Mouse (Mus musculus) induced T-regulatory cell, adult 2 months (primary cell): Measurements from ENCODE around the gene Gpr62.
A peak's percentile ranks its signal among the peaks of the same experiment; 100 is the strongest.
"Not testable (repeated sequence)": the region's sequence is repeated elsewhere in the genome, so short reads cannot be mapped to it uniquely, and the experiment has no call there.

Experiments
- DNase-seq: peaks from one replicate; pipeline ENCODE4 v3.0.0-alpha.2; 2012; ENCODE audit warnings: low read depth

The Gpr62 gene

GRCm38 (mm10) chr9:106465571-106466200, at the start of gene Gpr62:
TSS of gene Gpr62 (minus strand) at chr9:106465938.
- DNase-seq: no peak

- no peak for DNase-seq
Measured at GRCm38 (mm10) chr9:106514273-106514672, 48.5 kb upstream of the Gpr62 start, which contains the start of gene Iqcf5. TSS of gene Iqcf5 (plus strand) at chr9:106514573.

GRCm38 (mm10) chr9:106513566-106513965, 47.8 kb upstream of the Gpr62 start:
- DNase-seq: no peak

GRCm38 (mm10) chr9:106512729-106513450, 47.2 kb upstream of the Gpr62 start:
- DNase-seq: no peak

- no peak for DNase-seq
Measured at GRCm38 (mm10) chr9:106509356-106509755, 43.6 kb upstream of the Gpr62 start.

GRCm38 (mm10) chr9:106504246-106504645, 38.5 kb upstream of the Gpr62 start:
- DNase-seq: no peak

GRCm38 (mm10) chr9:106501846-106502245, 36.1 kb upstream of the Gpr62 start:
- DNase-seq: no peak

GRCm38 (mm10) chr9:106499667-106500066, 33.9 kb upstream of the Gpr62 start, which contains the start of gene Iqcf1:
TSS of gene Iqcf1 (plus strand) at chr9:106499967.
- DNase-seq: no peak

GRCm38 (mm10) chr9:106487602-106488001, 21.9 kb upstream of the Gpr62 start:
- not testable (repeated sequence) for DNase-seq

- DNase-seq: no peak
Measured at GRCm38 (mm10) chr9:106485076-106485475, 19.3 kb upstream of the Gpr62 start.

GRCm38 (mm10) chr9:106483606-106484005, 17.9 kb upstream of the Gpr62 start:
- DNase-seq: no peak

- DNase-seq: no peak
Measured at GRCm38 (mm10) chr9:106483136-106483535, 17.4 kb upstream of the Gpr62 start.

GRCm38 (mm10) chr9:106482578-106483115, 16.9 kb upstream of the Gpr62 start:
- DNase-seq: no peak

- DNase-seq: no peak
Measured at GRCm38 (mm10) chr9:106481676-106482075, 15.9 kb upstream of the Gpr62 start.

- peak; percentile 28 for DNase-seq
Measured at GRCm38 (mm10) chr9:106481075-106481474, 15.3 kb upstream of the Gpr62 start.

GRCm38 (mm10) chr9:106480541-106480940, 14.8 kb upstream of the Gpr62 start:
- no peak for DNase-seq

GRCm38 (mm10) chr9:106478101-106478500, 12.4 kb upstream of the Gpr62 start:
- no peak for DNase-seq

GRCm38 (mm10) chr9:106477649-106478048, 11.9 kb upstream of the Gpr62 start:
- peak; percentile 54 for DNase-seq

GRCm38 (mm10) chr9:106476924-106477484, 11.3 kb upstream of the Gpr62 start, which contains the start of gene Parp3:
TSS of gene Parp3 (minus strand) at chr9:106476949.
- DNase-seq: peak; percentile 100

GRCm38 (mm10) chr9:106476002-106476923, 10.5 kb upstream of the Gpr62 start:
- peak; percentile 84 for DNase-seq

GRCm38 (mm10) chr9:106475663-106476001, 9.9 kb upstream of the Gpr62 start, which contains the start of gene Rrp9:
TSS of gene Rrp9 (plus strand) at chr9:106475963.
- no peak for DNase-seq

- peak; percentile 31 for DNase-seq
Measured at GRCm38 (mm10) chr9:106475046-106475445, 9.3 kb upstream of the Gpr62 start.
